In the genomic region with DNA sequence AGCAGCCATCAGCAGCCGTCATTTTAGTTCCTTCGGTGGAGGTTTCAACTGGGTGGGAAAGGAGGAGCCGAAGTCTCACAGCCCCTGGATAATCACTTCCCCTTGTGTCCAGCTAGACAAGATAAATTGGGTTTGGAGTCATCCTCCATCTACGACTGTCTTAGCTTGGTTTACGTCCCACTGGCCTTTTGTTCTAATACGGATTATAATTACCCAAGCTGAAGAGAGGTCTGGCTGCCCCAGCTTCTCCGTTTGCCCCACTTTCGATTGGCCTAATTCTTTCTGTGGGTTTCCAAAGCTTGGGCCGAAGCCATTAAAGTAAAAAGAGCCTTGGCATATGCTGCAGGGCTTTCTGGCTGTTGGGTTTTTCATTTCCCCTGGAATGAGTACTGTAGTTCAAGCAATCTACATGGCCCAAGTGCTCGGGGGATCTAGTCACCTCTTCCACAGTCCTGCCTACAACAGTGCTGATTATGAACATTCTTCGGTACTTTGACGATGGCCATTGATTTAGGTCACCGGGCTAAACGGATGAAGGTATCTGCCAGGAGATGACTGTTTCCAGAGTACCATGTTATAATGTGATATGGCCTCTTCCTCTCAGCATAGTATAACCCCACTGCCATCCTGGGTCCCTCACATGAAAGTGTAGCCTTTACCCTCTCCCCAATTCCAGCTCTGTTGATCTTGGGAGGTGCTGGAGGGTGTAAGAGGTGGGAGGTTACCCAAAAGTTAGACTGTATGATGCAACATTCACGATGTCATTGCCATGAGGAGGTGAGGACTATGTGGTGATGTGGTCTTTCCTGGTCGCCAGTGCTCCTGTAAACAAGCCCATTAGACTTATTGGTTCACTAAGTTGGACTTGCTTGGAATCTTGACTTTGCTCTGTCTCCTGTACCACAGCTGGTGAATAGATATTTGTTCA, we compare ENCODE assay signal across 10 mouse cellular contexts.
DNase-seq lines count a peak whose midpoint lies in the region; ATAC-seq and TF ChIP-seq lines count a peak whose summit lies in the region.
"Had no signal": no experiment of that assay in that cellular context is flagged by ENCODE, and none has a peak within 500 bp of the region (broad histone marks: within the 10 kb centered on the region; RNA-seq: fewer than 3 reads in every experiment).

No protein-coding gene starts in this region.

- H3K4me3 ChIP-seq in layer of hippocampus, adult 2 months, result peak overlapping the region; percentile 14; the same call in 1 of the 2 replicates
- H3K4me3 ChIP-seq in forebrain, embryonic 13.5 days, result no peak overlapping the region
- no peak overlapping the region for H3K4me3 ChIP-seq in midbrain, embryonic 15.5 days
- no peak overlapping the region for H3K4me3 ChIP-seq in thymus, adult 2 months (ENCODE audit: control insufficient read depth, insufficient read depth, low read length)
- H3K4me3 ChIP-seq: lung, embryonic 15.5 days had no signal

- no peak overlapping the region for H3K9ac ChIP-seq in forebrain, embryonic 13.5 days
- no peak overlapping the region for H3K9ac ChIP-seq in midbrain, embryonic 15.5 days
- H3K9ac ChIP-seq: lung, embryonic 15.5 days had no signal

- H3K27me3 ChIP-seq in forebrain, embryonic 13.5 days, result no peaks in the 10 kb centered on the region
- H3K27me3 ChIP-seq in midbrain, embryonic 15.5 days (replicated peaks), result no peaks in the 10 kb centered on the region
- no peaks in the 10 kb centered on the region for H3K27me3 ChIP-seq in thymus, adult 2 months (ENCODE audit: control insufficient read depth, insufficient read depth, low read length)
- H3K27me3 ChIP-seq: lung, embryonic 15.5 days had no signal

- H3K4me1 ChIP-seq in forebrain, embryonic 13.5 days, result peaks cover 27% of the 10 kb centered on the region
- peaks cover 8% of the 10 kb centered on the region; the same call in 1 of the 2 replicates for H3K4me1 ChIP-seq in midbrain, embryonic 15.5 days
- H3K4me1 ChIP-seq in thymus, adult 2 months (replicated peaks; ENCODE audit: control insufficient read depth, insufficient read depth, low read length), result peaks cover 19% of the 10 kb centered on the region

- DNase-seq in layer of hippocampus, adult 2 months (ENCODE audit: low spot score in 2 of 2), result peak in 1 of 2 experiments; percentile 43
- no peak for DNase-seq in layer of hippocampus, adult 11-12 months (ENCODE audit: low spot score)
- DNase-seq in cerebellum, adult 11-12 months, result peak; percentile 36
- no peak for DNase-seq in right cerebral cortex, postnatal 4 days
- DNase-seq in thymus, adult 2 months, result no peak
- DNase-seq: thymus, adult 18-20 months had no signal

- TF ChIP-seq CTCF in layer of hippocampus, adult 2 months (conservative IDR thresholded peaks at IDR 0.05), result no peak
- TF ChIP-seq CTCF in thymus, adult 2 months (IDR thresholded peaks at IDR 0.05; ENCODE audit: borderline replicate concordance, control insufficient read depth, extremely low read depth, insufficient read depth, low read length, poor library complexity), result no peak

- H3K36me3 ChIP-seq in forebrain, embryonic 13.5 days (ENCODE audit: poor library complexity, severe bottlenecking), result peaks cover 8% of the 10 kb centered on the region
- no peaks in the 10 kb centered on the region for H3K36me3 ChIP-seq in midbrain, embryonic 15.5 days (replicated peaks)
- no peaks in the 10 kb centered on the region for H3K36me3 ChIP-seq in thymus, adult 2 months (ENCODE audit: control insufficient read depth, insufficient read depth, low read length)
- H3K36me3 ChIP-seq: lung, embryonic 15.5 days had no signal

- H3K9me3 ChIP-seq in forebrain, embryonic 13.5 days (replicated peaks), result no peaks in the 10 kb centered on the region
- no peaks in the 10 kb centered on the region for H3K9me3 ChIP-seq in midbrain, embryonic 15.5 days
- H3K9me3 ChIP-seq: lung, embryonic 15.5 days had no signal

- whole genome bisulfite sequencing in forebrain, embryonic 13.5 days, result 46% methylated on average over 16 of the region's 16 CpGs
- 63% methylated on average over 16 of the region's 16 CpGs for WGBS in midbrain, embryonic 15.5 days
- WGBS in thymus, adult 2 months, result 93% methylated on average over 16 of the region's 16 CpGs

- 0 out of 2 replicates have a peak overlapping the region, but pooled peaks have one; percentile 0 for H3K4me2 ChIP-seq in forebrain, embryonic 13.5 days
- H3K4me2 ChIP-seq in midbrain, embryonic 15.5 days, result no peak overlapping the region
- H3K4me2 ChIP-seq: lung, embryonic 15.5 days had no signal

- ATAC-seq in forebrain, embryonic 13.5 days, result peak; percentile 37; the same call in 1 of the 2 replicates
- ATAC-seq in midbrain, embryonic 15.5 days (replicated peaks), result no peak; the same call in 1 of the 2 replicates
- ATAC-seq in megakaryocyte, adult 5-6 weeks (ENCODE audit: poor library complexity, severe bottlenecking), result no peak

- no peak for TF ChIP-seq POLR2A in thymus, adult 2 months (IDR thresholded peaks at IDR 0.05; ENCODE audit: control insufficient read depth, extremely low read depth, insufficient read depth, low read length, poor library complexity)

- H3K27ac ChIP-seq in layer of hippocampus, adult 2 months, result peak overlapping the region; percentile 64; the same call in 1 of the 2 replicates
- H3K27ac ChIP-seq in forebrain, embryonic 13.5 days, result peak overlapping the region; percentile 7; the same call in 1 of the 2 replicates
- peak overlapping the region; percentile 10; the same call in 1 of the 2 replicates for H3K27ac ChIP-seq in midbrain, embryonic 15.5 days
- H3K27ac ChIP-seq in thymus, adult 2 months (ENCODE audit: control insufficient read depth, insufficient read depth, low read length), result no peak overlapping the region
- H3K27ac ChIP-seq: lung, embryonic 15.5 days had no signal
